Mouse (Mus musculus): ENCODE data around the gene Kirrel. TPM values are rescaled to one million over a fixed set of nuclear protein-coding genes. Genes with fewer than 3 reads are reported as not detected.

Gene Kirrel
- polyA plus RNA-seq (2015; fragmentation: Nextera tagmentation; extraction: Ambion mirVana), result 4.4 TPM in 2 replicates

- H3K27me3 ChIP-seq (replicated peaks; ENCODE audit: control insufficient read depth, insufficient read depth, low read length), result no peaks in the 10 kb centered on the region
- WGBS, result under 1% methylated on average over 44 of the region's 45 CpGs
- ATAC-seq, result peak; percentile 88
- no peaks in the 10 kb centered on the region for H3K36me3 ChIP-seq (ENCODE audit: control insufficient read depth, insufficient read depth, low read length)
- H3K27ac ChIP-seq (ENCODE audit: low read depth, low read length), result peak within 1 kb of the TSS; percentile 83
- H3K9me3 ChIP-seq (ENCODE audit: control insufficient read depth, low read length), result no peaks in the 10 kb centered on the region
- peak within 1 kb of the TSS; percentile 78 for H3K9ac ChIP-seq (ENCODE audit: low read depth, low read length)
- peak within 1 kb of the TSS; percentile 60 for H3K4me3 ChIP-seq (ENCODE audit: low read length)
- H3K4me1 ChIP-seq (ENCODE audit: control insufficient read depth, insufficient read depth, low read depth, low read length), result peaks cover 31% of the 10 kb centered on the region
- peak within 1 kb of the TSS; percentile 74 for H3K4me2 ChIP-seq (ENCODE audit: low read length)
These were observed at the start of gene Kirrel for GRCm38 (mm10) chr3:87174096-87174768. TSS of gene Kirrel (minus strand) at chr3:87174747.

DNA sequence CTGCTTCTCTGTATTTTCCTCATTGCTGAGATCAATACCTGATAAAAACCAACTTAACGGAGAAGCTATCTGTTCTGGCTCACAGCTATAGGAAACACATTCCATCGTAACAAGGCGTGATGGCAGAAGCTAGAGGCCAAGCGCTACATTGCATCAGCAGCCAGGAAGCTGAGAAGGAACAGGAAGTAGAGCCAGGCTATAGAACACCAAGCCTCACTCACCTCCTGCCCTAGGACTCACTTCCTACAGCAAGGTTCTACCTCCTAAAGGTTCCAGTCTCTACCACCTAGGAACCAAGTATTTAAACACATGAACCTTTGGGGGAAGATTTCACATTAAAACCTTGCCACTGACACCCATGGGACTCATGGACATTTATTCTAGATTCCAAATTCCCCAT is 49.1 kb upstream of the Kirrel start:
- H3K4me3 ChIP-seq (ENCODE audit: low read length), result no peak overlapping the region
- 81% methylated on average over 4 of the region's 4 CpGs for WGBS
- H3K9me3 ChIP-seq (ENCODE audit: control insufficient read depth, low read length), result no peaks in the 10 kb centered on the region
- no peaks in the 10 kb centered on the region; the same call in 1 of the 2 replicates for H3K27me3 ChIP-seq (replicated peaks; ENCODE audit: control insufficient read depth, insufficient read depth, low read length)
- no peak overlapping the region for H3K9ac ChIP-seq (ENCODE audit: low read depth, low read length)
- no peak overlapping the region for H3K4me2 ChIP-seq (ENCODE audit: low read length)
- H3K4me1 ChIP-seq (ENCODE audit: control insufficient read depth, insufficient read depth, low read depth, low read length), result no peaks in the 10 kb centered on the region
- H3K27ac ChIP-seq (ENCODE audit: low read depth, low read length), result no peak overlapping the region
- H3K36me3 ChIP-seq (ENCODE audit: control insufficient read depth, insufficient read depth, low read length), result no peaks in the 10 kb centered on the region
- no peak for ATAC-seq

- Histone ChIP-seq H3K27ac (ENCODE audit: low read depth, low read length) (no peak overlapping the region), H3K9me3 (ENCODE audit: control insufficient read depth, low read length) (no peaks in the 10 kb centered on the region), H3K9ac (ENCODE audit: low read depth, low read length) (no peak overlapping the region), H3K4me2 (ENCODE audit: low read length) (no peak overlapping the region), H3K4me3 (ENCODE audit: low read length) (no peak overlapping the region), H3K27me3 (replicated peaks; ENCODE audit: control insufficient read depth, insufficient read depth, low read length) (no peaks in the 10 kb centered on the region; the same call in 1 of the 2 replicates), H3K4me1 (ENCODE audit: control insufficient read depth, insufficient read depth, low read depth, low read length) (no peaks in the 10 kb centered on the region), H3K36me3 (ENCODE audit: control insufficient read depth, insufficient read depth, low read length) (no peaks in the 10 kb centered on the region)
- 83% methylated on average over 5 of the region's 5 CpGs for WGBS
- ATAC-seq, result no peak
These were observed 47.8 kb upstream of the Kirrel start for GRCm38 (mm10) chr3:87222346-87222745.

DNA sequence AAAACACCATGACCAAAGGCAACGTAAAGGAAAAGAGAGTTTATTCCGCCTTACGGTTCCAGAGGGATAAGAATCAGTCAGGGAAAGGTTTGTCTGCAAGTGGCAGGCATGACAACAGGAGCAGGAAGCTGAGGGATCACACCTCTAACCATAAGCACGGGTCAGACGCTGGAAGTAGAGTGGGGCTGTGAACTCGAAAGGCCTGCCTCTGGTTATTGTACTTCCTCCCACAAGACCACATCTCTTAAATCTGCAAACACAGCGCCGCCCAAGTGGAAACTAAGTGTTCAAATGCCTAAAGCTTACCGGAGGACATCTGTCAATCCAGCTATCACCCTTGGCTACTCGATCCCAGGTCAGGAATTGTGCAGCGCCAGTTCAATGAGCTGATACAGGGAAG is 40.6 kb upstream of the Kirrel start:
- no peaks in the 10 kb centered on the region for H3K27me3 ChIP-seq (replicated peaks; ENCODE audit: control insufficient read depth, insufficient read depth, low read length)
- H3K9ac ChIP-seq (ENCODE audit: low read depth, low read length), result no peak overlapping the region
- H3K4me3 ChIP-seq (ENCODE audit: low read length), result no peak overlapping the region
- H3K27ac ChIP-seq (ENCODE audit: low read depth, low read length), result no peak overlapping the region
- no peaks in the 10 kb centered on the region for H3K36me3 ChIP-seq (ENCODE audit: control insufficient read depth, insufficient read depth, low read length)
- H3K4me2 ChIP-seq (ENCODE audit: low read length), result no peak overlapping the region
- 81% methylated on average over 11 of the region's 11 CpGs for WGBS
- no peaks in the 10 kb centered on the region for H3K9me3 ChIP-seq (ENCODE audit: control insufficient read depth, low read length)
- no peaks in the 10 kb centered on the region for H3K4me1 ChIP-seq (ENCODE audit: control insufficient read depth, insufficient read depth, low read depth, low read length)
- no peak for ATAC-seq

- no peaks in the 10 kb centered on the region for H3K9me3 ChIP-seq (ENCODE audit: control insufficient read depth, low read length)
- no peak for ATAC-seq
- WGBS, result 93% methylated on average over 19 of the region's 19 CpGs
- no peaks in the 10 kb centered on the region for H3K36me3 ChIP-seq (ENCODE audit: control insufficient read depth, insufficient read depth, low read length)
- H3K4me1 ChIP-seq (ENCODE audit: control insufficient read depth, insufficient read depth, low read depth, low read length), result no peaks in the 10 kb centered on the region
- no peak overlapping the region for H3K27ac ChIP-seq (ENCODE audit: low read depth, low read length)
- no peaks in the 10 kb centered on the region for H3K27me3 ChIP-seq (replicated peaks; ENCODE audit: control insufficient read depth, insufficient read depth, low read length)
- H3K9ac ChIP-seq (ENCODE audit: low read depth, low read length), result no peak overlapping the region
- H3K4me2 ChIP-seq (ENCODE audit: low read length), result no peak overlapping the region
- H3K4me3 ChIP-seq (ENCODE audit: low read length), result no peak overlapping the region
These were observed 39.8 kb upstream of the Kirrel start for GRCm38 (mm10) chr3:87214221-87214864.

DNA sequence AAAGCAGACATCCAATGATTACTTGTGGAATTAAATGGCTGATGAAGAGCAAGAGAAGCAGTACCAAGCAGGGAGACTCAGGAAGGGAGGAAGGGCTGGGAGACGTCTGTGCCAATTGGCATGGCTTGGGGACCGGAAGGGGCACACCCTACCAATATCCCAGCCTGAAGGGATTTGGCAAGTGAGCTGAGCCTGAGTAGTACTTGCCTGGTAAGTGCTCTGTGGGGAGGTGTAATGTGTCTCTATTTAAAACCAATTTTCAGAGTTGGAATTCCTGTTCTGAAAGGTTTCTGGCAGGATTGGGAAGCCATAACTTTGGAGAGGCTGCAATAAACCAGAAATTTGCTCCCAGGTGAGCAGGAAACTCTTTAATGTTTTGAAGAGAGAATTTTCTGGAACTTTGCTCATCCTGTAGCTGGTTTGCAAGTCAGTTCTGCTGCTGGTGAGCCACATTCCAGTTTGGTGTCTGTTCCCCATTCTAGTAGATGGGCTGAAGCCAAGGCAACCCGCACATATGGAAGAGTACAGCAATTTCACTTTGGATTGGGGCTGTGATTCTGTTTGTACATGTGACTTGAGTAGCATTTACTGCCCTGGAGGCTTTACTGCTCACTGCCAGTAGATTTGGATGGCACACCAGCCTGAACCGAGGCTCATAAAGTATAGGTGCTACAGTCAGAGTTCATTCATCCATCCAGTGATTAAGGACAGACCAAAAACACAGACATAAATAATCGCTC is 32.0 kb upstream of the Kirrel start:
- 83% methylated on average over 5 of the region's 5 CpGs for WGBS
- no peak overlapping the region for H3K9ac ChIP-seq (ENCODE audit: low read depth, low read length)
- no peak overlapping the region for H3K4me3 ChIP-seq (ENCODE audit: low read length)
- H3K27me3 ChIP-seq (replicated peaks; ENCODE audit: control insufficient read depth, insufficient read depth, low read length), result no peaks in the 10 kb centered on the region
- no peak overlapping the region for H3K4me2 ChIP-seq (ENCODE audit: low read length)
- H3K36me3 ChIP-seq (ENCODE audit: control insufficient read depth, insufficient read depth, low read length), result no peaks in the 10 kb centered on the region
- no peak overlapping the region for H3K27ac ChIP-seq (ENCODE audit: low read depth, low read length)
- H3K4me1 ChIP-seq (ENCODE audit: control insufficient read depth, insufficient read depth, low read depth, low read length), result no peaks in the 10 kb centered on the region
- no peak for ATAC-seq
- no peaks in the 10 kb centered on the region for H3K9me3 ChIP-seq (ENCODE audit: control insufficient read depth, low read length)

DNA sequence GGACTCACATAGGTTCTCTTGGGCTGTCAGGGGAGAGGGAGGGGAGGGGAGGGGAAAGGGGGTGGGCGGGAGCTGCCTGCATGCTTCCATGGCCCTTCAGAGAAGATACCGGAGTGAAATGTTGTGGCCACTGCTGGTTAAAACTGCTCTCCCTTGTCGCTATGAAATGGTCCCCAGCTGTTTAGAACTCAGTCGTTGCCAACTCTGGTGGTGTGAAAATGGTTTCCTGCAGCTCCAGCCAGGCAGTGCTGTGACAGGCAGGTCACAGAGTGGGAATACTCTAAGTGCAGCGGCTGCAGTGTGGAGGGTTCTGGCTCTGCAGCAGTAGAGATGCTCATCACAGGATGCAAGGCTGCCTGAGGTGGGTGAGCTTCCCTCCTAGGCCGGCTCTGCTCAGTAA is 22.1 kb upstream of the Kirrel start:
- H3K4me2 ChIP-seq (ENCODE audit: low read length), result no peak overlapping the region
- no peaks in the 10 kb centered on the region for H3K27me3 ChIP-seq (replicated peaks; ENCODE audit: control insufficient read depth, insufficient read depth, low read length)
- H3K4me1 ChIP-seq (ENCODE audit: control insufficient read depth, insufficient read depth, low read depth, low read length), result no peaks in the 10 kb centered on the region
- H3K27ac ChIP-seq (ENCODE audit: low read depth, low read length), result no peak overlapping the region
- H3K4me3 ChIP-seq (ENCODE audit: low read length), result no peak overlapping the region
- no peaks in the 10 kb centered on the region for H3K9me3 ChIP-seq (ENCODE audit: control insufficient read depth, low read length)
- H3K9ac ChIP-seq (ENCODE audit: low read depth, low read length), result no peak overlapping the region
- no peaks in the 10 kb centered on the region for H3K36me3 ChIP-seq (ENCODE audit: control insufficient read depth, insufficient read depth, low read length)
- ATAC-seq, result no peak
- 23% methylated on average over 6 of the region's 6 CpGs for WGBS

- Histone ChIP-seq H3K27ac (ENCODE audit: low read depth, low read length) (no peak overlapping the region), H3K4me2 (ENCODE audit: low read length) (no peak overlapping the region), H3K36me3 (ENCODE audit: control insufficient read depth, insufficient read depth, low read length) (no peaks in the 10 kb centered on the region), H3K9ac (ENCODE audit: low read depth, low read length) (no peak overlapping the region), H3K9me3 (ENCODE audit: control insufficient read depth, low read length) (no peaks in the 10 kb centered on the region), H3K27me3 (replicated peaks; ENCODE audit: control insufficient read depth, insufficient read depth, low read length) (no peaks in the 10 kb centered on the region), H3K4me3 (ENCODE audit: low read length) (no peak overlapping the region), H3K4me1 (ENCODE audit: control insufficient read depth, insufficient read depth, low read depth, low read length) (no peaks in the 10 kb centered on the region)
- no peak for ATAC-seq
- 84% methylated on average over 4 of the region's 4 CpGs for WGBS
These were observed 20.5 kb upstream of the Kirrel start for GRCm38 (mm10) chr3:87195041-87195440.

- H3K36me3 ChIP-seq (ENCODE audit: control insufficient read depth, insufficient read depth, low read length), result no peaks in the 10 kb centered on the region
- ATAC-seq, result no peak
- no peak overlapping the region for H3K9ac ChIP-seq (ENCODE audit: low read depth, low read length)
- WGBS, result 89% methylated on average over 2 of the region's 2 CpGs
- H3K27me3 ChIP-seq (replicated peaks; ENCODE audit: control insufficient read depth, insufficient read depth, low read length), result no peaks in the 10 kb centered on the region
- no peaks in the 10 kb centered on the region for H3K9me3 ChIP-seq (ENCODE audit: control insufficient read depth, low read length)
- H3K4me1 ChIP-seq (ENCODE audit: control insufficient read depth, insufficient read depth, low read depth, low read length), result no peaks in the 10 kb centered on the region
- no peak overlapping the region for H3K4me3 ChIP-seq (ENCODE audit: low read length)
- no peak overlapping the region for H3K4me2 ChIP-seq (ENCODE audit: low read length)
- H3K27ac ChIP-seq (ENCODE audit: low read depth, low read length), result no peak overlapping the region
These were observed 20.0 kb upstream of the Kirrel start for GRCm38 (mm10) chr3:87194591-87194990.
